Mouse (Mus musculus): Measurements from ENCODE around the gene Dtx4.

The Dtx4 gene

DNA sequence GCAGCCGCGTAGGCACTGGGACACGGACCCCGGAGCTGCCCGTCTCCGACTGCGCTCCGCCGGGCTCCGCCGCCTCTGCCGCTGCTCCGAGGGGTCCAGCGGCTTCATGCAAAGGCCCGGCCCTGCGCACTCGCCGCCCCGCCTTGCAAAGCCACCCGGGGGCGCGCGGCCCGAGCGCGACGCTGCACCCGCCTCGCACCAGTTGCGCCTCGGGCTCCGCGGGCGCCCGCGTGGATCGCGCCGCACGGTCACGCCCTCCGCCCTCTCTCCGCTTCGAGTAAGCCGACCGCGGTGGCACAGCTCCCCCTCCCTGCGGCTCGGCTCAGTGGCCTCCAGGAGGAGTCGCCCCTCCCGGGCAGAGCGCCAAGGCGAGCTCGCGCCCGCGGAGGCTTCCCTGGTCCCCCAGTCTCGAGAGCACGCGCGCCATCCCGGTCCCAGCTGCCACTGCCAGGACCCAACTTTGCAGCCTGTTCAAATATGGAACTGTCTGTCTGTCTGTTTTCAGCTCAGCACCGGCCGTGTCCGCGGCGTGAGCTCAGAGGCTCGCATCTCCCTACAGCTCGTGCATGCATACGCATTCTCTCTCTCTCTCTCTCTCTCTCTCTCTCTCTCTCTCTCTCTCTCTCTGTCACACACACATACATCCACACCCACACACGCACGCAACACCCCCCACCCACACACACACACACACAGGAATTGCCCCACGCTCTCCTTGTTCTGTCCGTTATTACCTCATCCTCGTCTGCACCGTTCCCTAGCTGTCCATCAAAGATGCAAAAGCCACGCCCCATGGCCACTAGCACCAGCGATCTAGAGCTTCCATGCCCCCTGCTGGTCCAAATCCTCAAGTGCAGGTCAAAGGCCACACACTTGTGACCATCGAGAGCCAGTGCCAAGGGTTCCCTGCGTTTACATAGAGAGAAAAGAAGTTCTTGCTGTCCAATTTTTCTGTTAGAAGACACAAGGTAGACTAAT is at the start of gene Dtx4:
TSS of gene Dtx4 (minus strand) at position 85 of the 978 bp plus-strand sequence.
- in situ Hi-C loops (cut with MboI, MseI) = no loop called here

DNA sequence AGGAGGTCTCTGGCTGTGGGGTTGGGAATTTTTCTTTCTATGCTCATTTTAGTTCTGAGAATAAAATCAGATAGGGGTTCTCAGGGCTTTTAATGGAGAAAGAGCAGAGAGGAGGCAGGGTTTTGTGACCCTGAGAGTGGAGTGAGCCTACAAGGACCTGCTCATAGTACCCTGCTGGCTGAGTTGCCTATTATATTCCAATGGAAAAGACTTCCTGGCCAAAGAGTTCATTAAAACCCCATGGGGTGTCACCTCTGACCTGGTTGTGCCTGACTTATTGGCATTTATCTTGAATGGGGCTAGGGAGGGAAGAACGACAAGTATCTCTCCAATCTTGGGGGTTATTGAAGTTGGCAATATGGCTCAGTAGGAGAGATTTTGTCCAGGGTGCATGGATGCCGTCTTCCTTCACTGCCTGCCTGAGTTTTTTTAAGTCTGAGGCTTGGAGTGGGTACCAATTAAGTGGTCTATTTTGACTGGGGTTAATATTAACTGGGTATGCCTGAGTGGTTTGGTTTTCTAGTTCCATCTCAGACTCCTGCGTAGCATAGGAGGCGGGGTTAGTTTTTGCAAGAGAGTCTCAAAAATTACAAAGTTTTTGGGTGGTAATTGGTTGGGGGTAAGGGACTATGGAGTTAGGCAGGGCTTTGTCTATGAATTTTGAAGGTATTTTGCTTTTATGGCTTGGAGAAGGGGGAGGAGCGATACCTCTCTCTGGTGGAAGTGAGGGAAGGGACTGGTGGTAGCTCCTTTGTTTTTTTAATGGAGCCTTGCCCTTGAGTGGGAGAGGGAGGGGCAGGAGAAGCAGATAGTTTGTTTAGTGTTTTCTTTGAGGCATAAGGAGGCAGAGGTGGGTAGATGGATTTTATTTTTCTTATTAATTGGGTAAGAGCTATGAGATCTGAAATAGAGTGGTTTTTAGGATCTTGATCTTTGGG is 49.0 kb upstream of the Dtx4 start:
- in situ Hi-C loops (cut with MboI, MseI) = no loop called here

DNA sequence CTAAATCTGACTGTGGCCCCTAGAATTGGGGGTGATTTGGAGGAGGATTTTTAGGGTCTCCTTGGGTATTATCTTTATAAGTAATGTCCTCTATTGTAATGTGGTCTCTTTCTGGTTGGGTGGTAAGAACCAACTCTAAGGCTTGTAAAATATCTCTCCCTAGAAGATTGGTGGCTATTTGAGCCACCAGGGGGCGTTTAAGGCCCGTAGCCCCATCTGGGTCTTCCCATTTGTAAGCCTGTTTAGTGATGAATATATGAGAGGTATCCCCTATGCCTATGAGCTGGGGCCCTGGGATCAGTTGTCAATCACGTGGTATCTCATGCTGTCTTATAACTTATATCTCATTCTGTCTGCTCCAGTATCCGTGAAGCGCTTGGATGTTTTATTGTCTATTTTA is 47.9 kb upstream of the Dtx4 start:
- in situ Hi-C loops (cut with MboI, MseI) = loop anchor here (25.0 kb wide), 1 partner anchor 1263 kb away; the partner anchor contains the start of gene Olfr1499

DNA sequence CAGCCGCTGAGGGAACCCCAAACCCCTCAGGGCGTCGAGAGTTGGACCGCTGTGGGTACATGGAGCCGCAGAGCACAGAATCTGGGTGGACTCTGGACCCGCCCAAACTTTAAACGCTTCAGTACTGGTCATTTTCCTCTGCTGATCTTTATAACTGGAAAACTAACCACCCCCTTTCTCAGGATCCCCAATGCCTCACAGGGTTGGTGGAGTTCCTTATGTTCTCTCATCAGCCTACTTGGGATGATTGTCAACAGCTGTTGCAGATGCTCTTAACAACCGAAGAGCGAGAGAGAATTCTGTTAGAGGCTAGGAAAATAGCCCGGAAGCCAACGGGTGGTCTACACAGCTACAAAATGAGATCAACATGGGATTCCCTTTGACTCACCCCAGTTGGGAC is 44.2 kb upstream of the Dtx4 start, which contains the start of gene Fam111a:
TSS of gene Fam111a (plus strand) at position 301 of the 400 bp plus-strand sequence.
- in situ Hi-C loops (cut with MboI, MseI) = loop anchor here (25.0 kb wide), 1 partner anchor 1267 kb away; the partner anchor contains the start of gene Olfr1499

DNA sequence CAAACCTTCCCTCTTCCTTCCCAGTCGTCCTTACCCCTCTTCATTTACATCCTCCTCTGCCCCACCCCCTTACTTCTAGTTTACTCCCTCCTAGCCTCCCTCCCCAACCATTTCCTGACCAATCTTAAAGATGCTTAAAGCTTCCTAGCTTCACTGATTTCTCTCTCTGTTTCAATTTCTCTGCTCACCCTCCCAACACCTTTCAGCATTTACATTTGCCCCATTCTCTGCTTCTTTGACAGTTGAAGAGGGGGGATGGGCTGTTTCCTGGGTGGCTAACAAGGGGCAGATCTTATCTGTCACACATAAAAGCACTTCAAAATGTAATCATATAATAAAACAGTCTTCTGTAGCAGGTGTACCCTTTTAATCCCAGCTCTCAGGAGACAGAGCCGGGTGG is 40.4 kb upstream of the Dtx4 start:
- in situ Hi-C loops (cut with MboI, MseI) = loop anchor here (25.0 kb wide), 1 partner anchor 1271 kb away; the partner anchor contains the start of gene Olfr1499

DNA sequence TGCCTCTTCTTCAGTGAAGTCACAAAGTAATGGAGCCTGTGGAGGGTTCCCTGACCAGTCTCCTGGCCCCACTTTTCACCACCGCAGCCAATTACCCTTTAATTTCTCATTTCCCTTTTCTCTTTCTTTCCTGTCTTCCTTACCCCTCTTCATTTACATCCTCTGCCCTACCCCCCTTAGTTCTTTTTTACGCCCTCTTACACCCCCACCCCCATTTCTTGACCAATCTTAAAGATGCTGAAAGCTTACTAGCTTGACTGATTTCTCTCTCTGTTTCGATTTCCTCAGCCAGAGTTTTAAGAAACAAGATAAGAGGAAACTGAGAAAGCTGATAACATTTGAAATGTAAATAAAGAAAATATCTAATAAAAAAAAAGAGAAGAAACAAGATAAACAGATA is 39.5 kb upstream of the Dtx4 start:
- in situ Hi-C loops (cut with MboI, MseI) = loop anchor here (25.0 kb wide), 1 partner anchor 1272 kb away; the partner anchor contains the start of gene Olfr1499

DNA sequence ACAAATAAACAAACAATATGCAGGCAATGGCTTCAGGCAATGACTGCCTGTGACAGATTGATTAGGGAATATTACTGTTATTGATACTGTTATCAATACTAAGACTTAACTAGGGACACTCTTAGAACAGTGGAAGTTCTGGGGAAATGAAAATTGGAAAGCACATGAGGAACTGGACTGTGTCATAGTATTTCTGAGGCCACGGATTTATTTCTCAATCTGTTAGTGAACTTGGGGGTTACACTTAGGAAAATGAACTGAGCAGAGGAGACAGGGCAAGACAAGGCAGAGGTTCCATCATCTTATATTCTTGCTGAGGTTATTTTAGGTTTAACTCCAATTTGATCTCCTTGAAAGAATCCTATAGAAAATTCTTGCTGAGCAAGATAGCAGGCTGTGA is 38.7 kb upstream of the Dtx4 start:
- in situ Hi-C loops (cut with MboI, MseI) = loop anchor here (25.0 kb wide), 1 partner anchor 1272 kb away; the partner anchor contains the start of gene Olfr1499

DNA sequence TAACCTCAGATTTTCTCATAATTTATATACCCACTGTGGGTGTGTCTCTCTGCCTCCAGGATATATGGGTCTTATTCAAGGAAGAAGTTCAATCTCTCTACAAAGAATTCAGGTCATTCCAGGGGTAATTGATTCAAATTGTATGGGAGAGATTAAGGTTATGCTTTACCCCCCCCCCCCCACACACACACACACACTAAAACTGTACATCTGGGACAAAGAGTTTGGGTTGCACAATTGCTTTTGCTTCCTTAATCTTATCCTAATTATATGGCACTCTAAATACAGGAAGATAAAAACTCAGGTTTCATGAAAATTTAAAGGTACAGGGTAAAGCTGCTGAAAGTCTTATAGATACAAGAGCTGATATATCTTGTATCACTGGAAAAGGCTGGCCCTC is 35.9 kb upstream of the Dtx4 start:
- in situ Hi-C loops (cut with MboI, MseI) = loop anchor here (25.0 kb wide), 1 partner anchor 1275 kb away; the partner anchor contains the start of gene Olfr1499

DNA sequence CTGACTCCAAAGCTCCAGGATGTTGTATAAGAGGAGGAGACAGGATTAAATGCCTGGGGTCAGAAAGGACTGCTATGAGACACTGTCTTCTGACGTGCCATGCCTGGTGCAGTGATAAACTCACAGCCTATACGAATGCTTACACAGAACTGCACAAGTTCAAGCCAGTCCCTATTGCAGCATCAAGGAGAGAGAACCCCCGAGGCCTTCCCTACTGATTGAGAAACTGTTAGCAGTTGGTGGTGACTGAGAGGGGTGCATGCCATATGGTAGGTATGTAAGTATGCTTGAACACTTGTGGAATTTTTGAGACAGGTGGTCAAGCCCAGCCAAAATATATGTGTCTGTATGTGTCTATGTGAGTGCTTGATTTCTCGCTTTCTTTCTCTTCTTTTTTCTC is 22.1 kb upstream of the Dtx4 start:
- in situ Hi-C loops (cut with MboI, MseI) = no loop called here

DNA sequence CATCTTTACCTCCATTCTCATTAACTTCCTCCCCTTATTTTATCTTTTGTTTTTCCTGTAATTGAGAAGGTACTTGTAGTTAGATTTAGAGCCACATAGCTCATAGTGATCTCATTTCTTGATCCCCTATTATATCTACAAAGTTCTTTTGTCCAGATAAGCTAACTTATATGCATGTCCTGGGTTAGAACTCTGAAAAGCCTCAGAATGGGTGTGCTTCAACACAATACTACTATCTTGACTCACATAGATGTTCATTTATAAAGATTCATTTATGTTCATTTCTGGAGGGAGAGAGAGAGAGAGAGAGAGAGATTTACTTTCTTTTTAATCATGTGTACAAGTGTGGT is 17.3 kb upstream of the Dtx4 start:
- in situ Hi-C loops (cut with MboI, MseI) = loop anchor here (5.0 kb wide), 2 partner anchors 74 to 299 kb away; no protein-coding TSS in a partner anchor

DNA sequence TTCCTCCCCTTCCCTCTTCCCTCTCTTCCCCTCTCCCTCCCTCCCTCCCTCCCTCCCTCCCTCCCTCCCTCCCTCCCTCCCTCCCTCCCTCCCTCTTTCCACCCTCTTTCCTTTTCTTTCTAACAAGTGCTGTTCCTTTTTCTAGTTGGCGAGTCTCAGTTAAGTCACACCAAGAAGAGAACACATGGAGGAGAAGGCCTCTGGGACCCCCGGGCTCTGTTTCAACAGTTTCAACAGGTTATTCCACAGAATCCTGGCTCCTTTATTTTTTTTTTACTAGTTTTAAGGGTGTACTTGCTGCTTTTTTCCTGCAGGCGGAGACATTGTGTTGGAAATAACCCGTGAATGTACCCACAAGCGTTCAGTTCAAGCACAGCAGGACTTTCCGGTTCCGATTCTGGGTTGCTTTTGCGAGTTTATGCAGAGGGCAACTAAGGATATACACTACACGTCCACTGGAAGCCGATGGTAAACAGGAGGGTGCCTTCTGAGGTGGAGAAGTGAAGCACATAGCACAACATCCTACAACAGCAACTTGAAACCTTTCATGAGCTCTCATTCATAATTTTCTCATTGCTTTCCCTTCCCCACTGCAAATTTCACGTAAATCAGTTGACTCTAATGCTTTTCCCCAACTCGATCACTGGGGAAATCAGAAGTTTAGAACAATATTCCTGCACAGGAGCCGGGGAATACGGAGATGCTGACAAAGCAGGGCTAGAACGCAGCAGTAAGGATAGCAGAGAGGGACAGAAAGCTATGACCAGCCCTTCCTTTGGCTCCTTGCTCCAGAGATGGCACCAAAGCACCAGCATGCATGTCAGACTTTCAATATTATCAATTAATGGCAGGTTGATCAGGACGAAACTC is 16.7 kb upstream of the Dtx4 start:
- in situ Hi-C loops (cut with MboI, MseI) = loop anchor here (5.0 kb wide), 2 partner anchors 74 to 299 kb away; no protein-coding TSS in a partner anchor

DNA sequence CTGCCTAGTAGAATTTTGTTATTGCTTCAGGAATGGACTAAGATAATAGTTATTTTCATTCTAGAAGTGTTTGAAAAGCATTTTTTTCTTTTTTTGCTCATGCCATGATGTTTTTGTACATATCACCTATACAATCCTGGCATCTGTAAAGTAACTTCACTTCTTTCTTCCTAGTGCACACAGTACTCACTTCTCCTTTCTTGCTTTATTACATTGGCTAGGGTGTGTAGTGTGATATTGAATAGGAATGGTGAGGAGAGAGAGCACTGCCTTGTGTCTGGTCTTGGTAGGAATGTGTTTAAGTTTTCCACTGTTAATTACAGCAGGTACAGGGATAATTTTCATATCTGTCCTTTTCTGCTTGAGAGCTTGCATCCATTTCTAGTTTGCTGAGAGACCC is 13.4 kb upstream of the Dtx4 start:
- in situ Hi-C loops (cut with MboI, MseI) = loop anchor here (5.0 kb wide), 3 partner anchors 42 to 303 kb away; no protein-coding TSS in a partner anchor

DNA sequence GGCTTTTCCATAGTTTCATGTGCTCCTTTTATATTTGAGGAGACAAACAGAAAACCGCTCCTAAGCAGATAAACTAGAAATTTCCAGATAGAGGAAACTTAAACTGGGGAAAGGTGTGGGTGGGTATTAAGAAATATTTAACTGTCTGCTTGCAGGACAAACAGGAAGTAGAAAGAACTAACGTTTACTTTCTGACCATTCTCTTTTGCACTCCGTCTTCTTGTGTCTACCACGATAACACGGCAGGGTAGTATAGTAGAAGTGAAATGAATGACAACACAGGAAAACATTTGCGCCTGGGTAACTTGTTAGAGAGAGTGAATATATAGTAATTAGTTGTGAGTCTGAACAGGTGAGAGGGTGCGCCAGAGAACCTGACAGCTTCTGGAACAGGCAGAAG is 1.5 kb upstream of the Dtx4 start:
- in situ Hi-C loops (cut with MboI, MseI) = no loop called here

DNA sequence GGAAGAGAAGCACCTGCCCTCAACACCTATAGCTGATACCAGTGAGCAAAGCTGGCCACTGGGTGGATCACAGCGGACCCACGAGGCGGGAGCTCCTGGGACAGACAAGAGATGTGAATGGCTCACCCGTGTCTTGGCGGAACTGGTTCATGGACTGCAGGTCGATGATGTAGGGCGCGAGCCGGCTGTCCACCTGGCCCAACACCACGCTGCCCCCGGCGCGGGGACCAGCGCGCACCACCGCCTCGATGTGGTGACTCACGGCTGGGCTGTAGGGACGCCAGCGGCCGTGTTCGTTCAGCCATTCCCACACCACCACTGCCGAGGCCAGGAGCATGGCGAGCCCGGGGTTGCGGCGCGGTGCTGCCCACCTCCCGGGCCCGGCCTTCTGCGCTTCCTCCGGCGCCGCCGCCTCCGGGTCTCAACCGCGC is 358 bp downstream of the Dtx4 start:
- in situ Hi-C loops (cut with MboI, MseI) = no loop called here

DNA sequence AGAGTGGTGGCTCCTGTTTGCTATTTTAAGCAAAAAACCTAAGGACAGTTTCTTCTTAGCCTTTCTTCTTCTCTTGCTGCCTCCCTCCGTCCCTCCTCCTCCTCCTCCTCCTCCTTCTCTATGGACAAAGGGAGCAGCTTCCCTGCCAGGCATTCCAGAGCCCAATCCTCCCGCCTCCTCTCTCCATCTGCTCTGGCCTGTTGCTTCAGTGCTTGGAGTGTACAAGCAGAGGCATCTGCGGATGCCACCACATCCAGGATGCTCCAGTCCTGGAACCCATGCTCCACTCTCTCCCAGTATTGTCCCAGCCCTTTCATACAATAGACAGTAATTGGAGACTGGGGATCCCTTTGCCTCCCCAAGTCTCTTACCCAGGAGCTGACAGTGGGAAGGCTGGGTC is 1.1 kb downstream of the Dtx4 start:
- in situ Hi-C loops (cut with MboI, MseI) = no loop called here

DNA sequence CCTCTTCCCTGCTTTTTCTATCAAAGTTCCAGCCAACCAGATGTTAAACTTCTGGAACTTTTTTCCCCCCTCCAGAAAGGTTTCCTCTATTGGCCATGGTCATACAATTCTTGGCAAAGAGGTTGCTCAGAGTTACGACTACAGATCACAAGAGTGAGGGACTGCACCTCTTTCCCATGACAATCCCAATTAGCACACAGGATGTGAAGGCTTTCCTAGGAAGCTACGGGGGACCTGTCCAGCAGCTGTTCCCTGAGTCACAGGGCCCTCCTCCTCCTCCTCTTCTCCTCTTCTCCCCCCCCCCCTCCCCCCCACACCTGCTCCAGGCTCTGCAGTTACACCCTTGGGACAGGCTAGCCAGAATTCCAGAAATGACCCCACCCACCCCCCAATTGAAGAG is 1.8 kb downstream of the Dtx4 start:
- in situ Hi-C loops (cut with MboI, MseI) = no loop called here

DNA sequence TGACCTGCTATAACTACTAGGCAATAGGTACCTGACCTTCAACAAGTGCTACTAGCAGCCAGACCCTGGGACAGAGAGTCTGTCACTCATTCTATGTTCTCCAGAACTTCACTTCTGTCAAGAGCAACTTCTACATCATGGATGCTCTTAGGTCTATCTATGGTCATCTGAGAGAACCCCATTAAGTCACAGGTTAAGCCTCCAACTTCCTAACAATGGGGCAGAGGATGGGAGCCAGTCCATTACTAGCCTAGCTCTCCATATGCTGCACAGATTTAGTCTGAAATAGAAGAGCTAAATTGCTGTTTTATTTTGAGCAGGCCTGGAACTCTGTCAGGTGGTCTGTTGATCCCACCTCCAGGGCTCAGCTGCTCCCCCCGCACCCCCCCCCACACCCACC is 2.3 kb downstream of the Dtx4 start:
- in situ Hi-C loops (cut with MboI, MseI) = no loop called here

DNA sequence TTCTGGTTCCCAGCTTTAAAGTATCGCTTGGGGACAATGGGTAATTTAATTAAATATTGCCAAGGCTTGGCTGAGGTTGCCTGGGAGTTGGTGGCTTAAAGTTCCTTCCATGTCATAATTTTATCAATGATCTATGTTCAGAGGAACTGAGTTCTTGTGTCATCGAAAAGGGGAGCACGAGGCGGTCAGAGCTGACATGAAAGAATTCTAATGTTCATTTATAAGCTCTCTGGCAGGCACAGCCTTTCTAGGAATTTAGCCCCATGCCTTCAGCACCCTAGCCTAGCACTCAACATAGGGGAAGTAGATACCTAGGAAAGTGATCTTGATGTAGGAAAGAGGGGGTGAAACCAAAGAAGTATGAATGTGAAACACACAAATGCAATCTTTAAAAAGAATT is 2.9 kb downstream of the Dtx4 start:
- in situ Hi-C loops (cut with MboI, MseI) = no loop called here

DNA sequence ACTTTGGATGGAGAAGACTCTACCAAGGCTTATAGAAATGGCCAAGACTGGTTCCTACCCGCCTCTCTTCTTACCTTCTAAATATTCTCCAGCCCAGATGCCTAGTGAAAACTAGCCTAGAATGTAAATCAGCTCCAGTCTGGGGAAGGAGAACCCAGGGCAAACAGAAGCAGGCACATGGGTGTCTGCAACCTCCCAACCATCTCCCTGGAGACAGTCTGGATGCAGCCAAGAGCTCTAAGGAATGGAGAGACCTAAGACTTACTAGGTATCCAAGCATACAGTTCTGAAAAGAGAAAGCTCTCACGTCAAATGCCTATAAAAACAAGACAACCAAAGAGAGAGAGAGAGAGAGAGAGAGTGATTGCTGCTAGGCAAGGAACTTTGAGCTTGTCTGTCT is 3.3 kb downstream of the Dtx4 start:
- in situ Hi-C loops (cut with MboI, MseI) = no loop called here

DNA sequence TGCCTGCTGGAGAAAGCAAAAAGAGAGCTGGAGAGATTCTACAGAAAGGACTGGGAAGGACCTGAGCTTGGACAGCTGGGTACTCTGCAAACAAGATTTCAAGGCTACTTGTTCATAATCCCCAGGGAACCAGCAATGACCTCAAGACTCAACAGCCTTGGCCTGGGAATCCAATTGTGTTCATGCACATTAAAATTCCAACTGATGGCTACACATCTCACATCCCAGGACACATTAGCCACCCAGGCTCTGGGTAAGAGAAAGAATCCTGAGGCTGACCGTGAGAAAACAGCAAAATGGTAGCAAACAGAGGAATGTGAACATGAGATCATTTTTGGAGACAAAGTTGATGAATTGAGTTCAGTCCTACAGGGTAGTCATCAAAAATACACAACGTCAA is 5.0 kb downstream of the Dtx4 start:
- in situ Hi-C loops (cut with MboI, MseI) = no loop called here
